Mouse (Mus musculus) forelimb bud, embryonic 11.5 days (tissue): ENCODE measurements around the gene Tnks2.
A peak's percentile ranks its signal among the peaks of the same experiment; 100 is the strongest.
"Not testable (repeated sequence)": the region's sequence is repeated elsewhere in the genome, so short reads cannot be mapped to it uniquely, and the experiment has no call there.

Experiments used
- DNase-seq: peaks from one replicate; pipeline ENCODE4 v3.0.0-alpha.2; 2012; ENCODE audit warnings: low read depth, low spot score

Gene Tnks2

GRCm38 (mm10) chr19:36833788-36834531, at the start of gene Tnks2:
TSS of gene Tnks2 (plus strand) at chr19:36834232.
- DNase-seq = peak; percentile 96

GRCm38 (mm10) chr19:36789873-36790733, 43.9 kb upstream of the Tnks2 start:
- DNase-seq = no peak

GRCm38 (mm10) chr19:36792589-36792988, 41.4 kb upstream of the Tnks2 start:
- DNase-seq = no peak

- DNase-seq = no peak
These were observed 40.6 kb upstream of the Tnks2 start for GRCm38 (mm10) chr19:36793450-36793849.

GRCm38 (mm10) chr19:36794008-36794407, 40.0 kb upstream of the Tnks2 start:
- DNase-seq = no peak

GRCm38 (mm10) chr19:36795277-36795676, 38.8 kb upstream of the Tnks2 start:
- no peak for DNase-seq

- no peak for DNase-seq
These were observed 37.1 kb upstream of the Tnks2 start for GRCm38 (mm10) chr19:36796931-36797330.

GRCm38 (mm10) chr19:36800288-36800687, 33.7 kb upstream of the Tnks2 start:
- no peak for DNase-seq

- DNase-seq = no peak
These were observed 32.0 kb upstream of the Tnks2 start for GRCm38 (mm10) chr19:36801856-36802641.

GRCm38 (mm10) chr19:36803403-36803802, 30.6 kb upstream of the Tnks2 start:
- no peak for DNase-seq

- DNase-seq = no peak
These were observed 27.2 kb upstream of the Tnks2 start for GRCm38 (mm10) chr19:36806842-36807241.

- no peak for DNase-seq
These were observed 25.5 kb upstream of the Tnks2 start for GRCm38 (mm10) chr19:36808426-36809105.

- no peak for DNase-seq
These were observed 24.4 kb upstream of the Tnks2 start for GRCm38 (mm10) chr19:36809476-36810168.

- no peak for DNase-seq
These were observed 22.0 kb upstream of the Tnks2 start for GRCm38 (mm10) chr19:36812011-36812410.

- peak; percentile 80 for DNase-seq
These were observed 18.4 kb upstream of the Tnks2 start for GRCm38 (mm10) chr19:36815396-36816271.

GRCm38 (mm10) chr19:36818141-36818885, 15.7 kb upstream of the Tnks2 start:
- DNase-seq = no peak

- DNase-seq = no peak
These were observed 14.8 kb upstream of the Tnks2 start for GRCm38 (mm10) chr19:36819199-36819598.

GRCm38 (mm10) chr19:36820469-36820868, 13.6 kb upstream of the Tnks2 start:
- DNase-seq = no peak

GRCm38 (mm10) chr19:36821301-36821700, 12.7 kb upstream of the Tnks2 start:
- not testable (repeated sequence) for DNase-seq
